Mouse (Mus musculus): ENCODE data around the gene Kctd11. TPM values are rescaled to one million over a fixed set of nuclear protein-coding genes. Genes with fewer than 3 reads are reported as not detected.

Gene Kctd11
- polyA plus RNA-seq, 1 experiment from 2014 or later: 3.9 TPM

GRCm38 (mm10) chr11:69849128-69849527 lies 32.1 kb downstream of the Kctd11 start:
- no peak for DNase-seq (ENCODE audit: low spot score, missing footprints)
- WGBS: 92% methylated on average over 9 of the region's 9 CpGs
- ATAC-seq (ENCODE audit: low FRiP score): no peak

DNA sequence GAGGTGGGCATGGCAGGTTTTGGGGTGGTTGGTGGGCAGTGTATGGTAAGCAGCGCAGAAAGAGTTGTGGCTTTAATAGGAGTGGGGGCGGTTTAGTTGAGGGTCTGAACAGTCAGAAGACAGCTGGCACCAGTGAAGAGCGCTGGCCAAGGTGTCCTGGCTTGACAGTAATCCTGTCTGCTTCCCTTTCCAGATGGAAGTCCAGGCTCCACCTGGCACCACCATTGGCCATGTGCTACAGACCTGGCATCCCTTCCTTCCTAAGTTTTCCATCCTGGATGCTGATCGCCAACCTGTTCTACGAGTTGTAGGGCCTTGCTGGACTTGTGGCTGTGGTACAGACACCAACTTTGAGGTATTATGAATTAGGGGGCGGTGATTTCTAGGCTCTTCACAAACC lies 33.2 kb downstream of the Kctd11 start:
- Histone ChIP-seq H3K4me3 (ENCODE audit: low read depth, low read length) (no peak overlapping the region), H3K9ac (ENCODE audit: low read length) (no peak overlapping the region), H3K36me3 (ENCODE audit: control insufficient read depth, insufficient read depth, low read length) (peaks cover 2% of the 10 kb centered on the region; the same call in 1 of the 2 replicates), H3K9me3 (ENCODE audit: control insufficient read depth, low read length) (no peaks in the 10 kb centered on the region), H3K27ac (ENCODE audit: low read depth, low read length) (no peak overlapping the region), H3K4me1 (ENCODE audit: control insufficient read depth, insufficient read depth, low read length) (peaks cover 16% of the 10 kb centered on the region; the same call in 1 of the 2 replicates), H3K27me3 (ENCODE audit: control insufficient read depth, insufficient read depth, low read length) (no peaks in the 10 kb centered on the region), H3K4me2 (peak overlapping the region; percentile 71)
- ATAC-seq (ENCODE audit: low FRiP score): no peak
- DNase-seq (ENCODE audit: low spot score, missing footprints): no peak
- WGBS: 95% methylated on average over 6 of the region's 6 CpGs

More at GRCm38 (mm10) chr11:69849128-69849527, 32.1 kb downstream of the Kctd11 start:
- Histone ChIP-seq H3K4me2 (no peak overlapping the region), H3K9me3 (ENCODE audit: control insufficient read depth, low read length) (no peaks in the 10 kb centered on the region), H3K27ac (ENCODE audit: low read depth, low read length) (no peak overlapping the region), H3K36me3 (ENCODE audit: control insufficient read depth, insufficient read depth, low read length) (peaks cover 2% of the 10 kb centered on the region; the same call in 1 of the 2 replicates), H3K4me1 (ENCODE audit: control insufficient read depth, insufficient read depth, low read length) (peaks cover 16% of the 10 kb centered on the region; the same call in 1 of the 2 replicates), H3K4me3 (ENCODE audit: low read depth, low read length) (no peak overlapping the region), H3K9ac (ENCODE audit: low read length) (no peak overlapping the region), H3K27me3 (ENCODE audit: control insufficient read depth, insufficient read depth, low read length) (no peaks in the 10 kb centered on the region)

- Histone ChIP-seq H3K27ac (ENCODE audit: low read depth, low read length) (peak overlapping the region; percentile 94), H3K4me1 (ENCODE audit: control insufficient read depth, insufficient read depth, low read length) (peaks cover 16% of the 10 kb centered on the region; the same call in 1 of the 2 replicates), H3K4me2 (peak overlapping the region; percentile 71), H3K9me3 (ENCODE audit: control insufficient read depth, low read length) (no peaks in the 10 kb centered on the region), H3K27me3 (ENCODE audit: control insufficient read depth, insufficient read depth, low read length) (no peaks in the 10 kb centered on the region), H3K4me3 (ENCODE audit: low read depth, low read length) (peak overlapping the region; percentile 57), H3K9ac (ENCODE audit: low read length) (peak overlapping the region; percentile 78), H3K36me3 (ENCODE audit: control insufficient read depth, insufficient read depth, low read length) (peaks cover 2% of the 10 kb centered on the region; the same call in 1 of the 2 replicates)
- peak; percentile 64 for ATAC-seq (ENCODE audit: low FRiP score)
- DNase-seq (ENCODE audit: low spot score, missing footprints): peak; percentile 89
- WGBS: 14% methylated on average over 37 of the region's 37 CpGs
These were observed 34.2 kb downstream of the Kctd11 start for GRCm38 (mm10) chr11:69846738-69847688.

GRCm38 (mm10) chr11:69846198-69846680 lies 35.0 kb downstream of the Kctd11 start, which contains the start of gene Plscr3:
TSS of gene Plscr3 (plus strand) at chr11:69846376.
- Histone ChIP-seq H3K9ac (ENCODE audit: low read length) (peak within 1 kb of the TSS; percentile 78), H3K27ac (ENCODE audit: low read depth, low read length) (peak within 1 kb of the TSS; percentile 94), H3K4me3 (ENCODE audit: low read depth, low read length) (peak within 1 kb of the TSS; percentile 57), H3K36me3 (ENCODE audit: control insufficient read depth, insufficient read depth, low read length) (peaks cover 2% of the 10 kb centered on the region; the same call in 1 of the 2 replicates), H3K4me1 (ENCODE audit: control insufficient read depth, insufficient read depth, low read length) (peaks cover 16% of the 10 kb centered on the region; the same call in 1 of the 2 replicates), H3K4me2 (peak within 1 kb of the TSS; percentile 71), H3K27me3 (ENCODE audit: control insufficient read depth, insufficient read depth, low read length) (no peaks in the 10 kb centered on the region), H3K9me3 (ENCODE audit: control insufficient read depth, low read length) (no peaks in the 10 kb centered on the region)
- peak; percentile 99 for DNase-seq (ENCODE audit: low spot score, missing footprints)
- 0% methylated on average over 37 of the region's 38 CpGs for WGBS
- peak; percentile 95 for ATAC-seq (ENCODE audit: low FRiP score)

GRCm38 (mm10) chr11:69838714-69839104 lies 42.5 kb downstream of the Kctd11 start:
- no peaks in the 10 kb centered on the region for H3K9me3 ChIP-seq (ENCODE audit: control insufficient read depth, low read length)
- H3K4me3 ChIP-seq (ENCODE audit: low read depth, low read length): peak overlapping the region; percentile 62
- H3K27ac ChIP-seq (ENCODE audit: low read depth, low read length): peak overlapping the region; percentile 31; the same call in 1 of the 2 replicates
- no peak for DNase-seq (ENCODE audit: low spot score, missing footprints)
- peak overlapping the region; percentile 87 for H3K4me2 ChIP-seq
- H3K9ac ChIP-seq (ENCODE audit: low read length): peak overlapping the region; percentile 56
- H3K36me3 ChIP-seq (ENCODE audit: control insufficient read depth, insufficient read depth, low read length): no peaks in the 10 kb centered on the region; the same call in 1 of the 2 replicates
- 2% methylated on average over 7 of the region's 7 CpGs for WGBS
- no peak for ATAC-seq (ENCODE audit: low FRiP score)
- H3K27me3 ChIP-seq (ENCODE audit: control insufficient read depth, insufficient read depth, low read length): peaks cover 4% of the 10 kb centered on the region; the same call in 1 of the 2 replicates
- H3K4me1 ChIP-seq (ENCODE audit: control insufficient read depth, insufficient read depth, low read length): peaks cover 33% of the 10 kb centered on the region

DNA sequence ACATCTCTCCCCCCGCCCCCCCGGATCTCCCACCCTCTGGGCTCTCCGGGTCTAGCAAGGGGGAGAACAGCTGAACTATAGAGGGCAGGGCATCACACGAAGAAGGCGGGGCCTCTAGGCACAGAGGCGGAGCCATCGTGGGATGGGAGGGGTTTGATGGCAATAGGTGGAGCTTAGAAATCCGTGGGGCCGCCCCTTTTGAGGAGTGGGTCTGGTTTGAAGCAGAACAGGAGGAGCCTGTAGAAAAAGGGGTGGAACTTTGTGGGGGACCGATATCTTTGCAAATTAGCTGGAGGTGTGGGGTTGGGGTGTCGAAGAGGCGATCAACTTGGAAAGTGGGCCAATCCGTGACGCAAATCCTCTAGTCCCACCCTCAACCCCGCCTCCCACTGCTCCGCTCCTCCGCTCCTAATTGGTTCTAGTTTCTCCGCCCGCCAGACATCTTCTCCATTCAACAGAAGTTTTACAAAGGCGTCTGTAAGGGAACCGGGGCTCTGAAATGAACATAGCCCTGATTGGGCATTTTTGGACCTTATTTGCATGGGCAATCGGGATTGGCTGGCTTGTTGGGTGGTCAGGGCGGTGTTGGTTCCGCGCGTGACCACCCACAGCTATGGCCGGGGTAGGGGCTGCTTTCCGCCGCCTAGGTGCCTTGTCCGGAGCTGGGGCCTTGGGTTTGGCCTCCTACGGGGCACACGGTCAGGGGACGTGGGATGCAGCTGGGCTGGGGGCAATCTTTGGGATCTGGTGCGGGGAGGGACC lies 43.1 kb downstream of the Kctd11 start, which contains the start of gene Tmem256:
Gene Tmem256, plus strand, starts transcription at position 563 of the 762 bp plus-strand sequence.
- Histone ChIP-seq H3K27ac (ENCODE audit: low read depth, low read length) (peak within 1 kb of the TSS; percentile 73), H3K9ac (ENCODE audit: low read length) (peak within 1 kb of the TSS; percentile 90), H3K4me1 (ENCODE audit: control insufficient read depth, insufficient read depth, low read length) (peaks cover 38% of the 10 kb centered on the region), H3K36me3 (ENCODE audit: control insufficient read depth, insufficient read depth, low read length) (peaks cover 2% of the 10 kb centered on the region; the same call in 1 of the 2 replicates), H3K4me3 (ENCODE audit: low read depth, low read length) (peak within 1 kb of the TSS; percentile 62), H3K4me2 (peak within 1 kb of the TSS; percentile 87), H3K27me3 (ENCODE audit: control insufficient read depth, insufficient read depth, low read length) (peaks cover 8% of the 10 kb centered on the region; the same call in 1 of the 2 replicates), H3K9me3 (ENCODE audit: control insufficient read depth, low read length) (no peaks in the 10 kb centered on the region)
- peak; percentile 100 for DNase-seq (ENCODE audit: low spot score, missing footprints)
- WGBS: under 1% methylated on average over 34 of the region's 34 CpGs
- peak; percentile 87 for ATAC-seq (ENCODE audit: low FRiP score)

DNA sequence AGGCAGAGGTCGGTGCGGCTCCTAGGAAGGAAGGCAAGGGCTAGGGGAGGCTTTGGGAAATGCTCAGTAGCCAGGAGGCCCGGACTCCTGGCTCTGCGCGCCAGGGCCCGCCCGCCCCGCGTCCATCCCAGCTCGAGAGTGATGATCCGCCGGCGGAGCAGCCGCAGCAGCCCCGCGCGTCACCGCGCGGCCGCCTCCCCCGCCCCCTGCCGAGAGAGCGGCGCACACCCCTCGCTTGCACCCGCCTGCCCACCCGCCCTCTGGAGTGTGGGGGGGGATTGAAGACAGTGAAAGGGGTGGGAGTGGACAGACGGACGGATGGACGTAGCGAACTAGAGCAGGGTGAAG lies 43.6 kb downstream of the Kctd11 start, which contains the start of gene Nlgn2:
Gene Nlgn2, minus strand, starts transcription at position 181 of the 348 bp plus-strand sequence.
- Histone ChIP-seq H3K36me3 (ENCODE audit: control insufficient read depth, insufficient read depth, low read length) (peaks cover 2% of the 10 kb centered on the region; the same call in 1 of the 2 replicates), H3K4me2 (peak within 1 kb of the TSS; percentile 87), H3K9me3 (ENCODE audit: control insufficient read depth, low read length) (no peaks in the 10 kb centered on the region), H3K27me3 (ENCODE audit: control insufficient read depth, insufficient read depth, low read length) (peaks cover 8% of the 10 kb centered on the region; the same call in 1 of the 2 replicates), H3K9ac (ENCODE audit: low read length) (peak within 1 kb of the TSS; percentile 90), H3K4me3 (ENCODE audit: low read depth, low read length) (peak within 1 kb of the TSS; percentile 62), H3K27ac (ENCODE audit: low read depth, low read length) (peak within 1 kb of the TSS; percentile 73), H3K4me1 (ENCODE audit: control insufficient read depth, insufficient read depth, low read length) (peaks cover 38% of the 10 kb centered on the region)
- ATAC-seq (ENCODE audit: low FRiP score) (no peak; the same call in 1 of the 2 replicates), DNase-seq (ENCODE audit: low spot score, missing footprints) (no peak)
- WGBS: 0% methylated on average over 22 of the region's 32 CpGs

Data from midbrain, embryonic 11.5 days (tissue).